Mouse (Mus musculus) kidney, postnatal 14 days (tissue): ENCODE measurements around the gene Ndufaf1.
A peak's percentile ranks its signal among the peaks of the same experiment; 100 is the strongest.
"Not testable (repeated sequence)": the region's sequence is repeated elsewhere in the genome, so short reads cannot be mapped to it uniquely, and the experiment has no call there.

Source experiments
- DNase-seq: peaks from one replicate; pipeline ENCODE4 v3.0.0; 2022; ENCODE audit warnings: mixed read lengths

The Ndufaf1 gene

DNA sequence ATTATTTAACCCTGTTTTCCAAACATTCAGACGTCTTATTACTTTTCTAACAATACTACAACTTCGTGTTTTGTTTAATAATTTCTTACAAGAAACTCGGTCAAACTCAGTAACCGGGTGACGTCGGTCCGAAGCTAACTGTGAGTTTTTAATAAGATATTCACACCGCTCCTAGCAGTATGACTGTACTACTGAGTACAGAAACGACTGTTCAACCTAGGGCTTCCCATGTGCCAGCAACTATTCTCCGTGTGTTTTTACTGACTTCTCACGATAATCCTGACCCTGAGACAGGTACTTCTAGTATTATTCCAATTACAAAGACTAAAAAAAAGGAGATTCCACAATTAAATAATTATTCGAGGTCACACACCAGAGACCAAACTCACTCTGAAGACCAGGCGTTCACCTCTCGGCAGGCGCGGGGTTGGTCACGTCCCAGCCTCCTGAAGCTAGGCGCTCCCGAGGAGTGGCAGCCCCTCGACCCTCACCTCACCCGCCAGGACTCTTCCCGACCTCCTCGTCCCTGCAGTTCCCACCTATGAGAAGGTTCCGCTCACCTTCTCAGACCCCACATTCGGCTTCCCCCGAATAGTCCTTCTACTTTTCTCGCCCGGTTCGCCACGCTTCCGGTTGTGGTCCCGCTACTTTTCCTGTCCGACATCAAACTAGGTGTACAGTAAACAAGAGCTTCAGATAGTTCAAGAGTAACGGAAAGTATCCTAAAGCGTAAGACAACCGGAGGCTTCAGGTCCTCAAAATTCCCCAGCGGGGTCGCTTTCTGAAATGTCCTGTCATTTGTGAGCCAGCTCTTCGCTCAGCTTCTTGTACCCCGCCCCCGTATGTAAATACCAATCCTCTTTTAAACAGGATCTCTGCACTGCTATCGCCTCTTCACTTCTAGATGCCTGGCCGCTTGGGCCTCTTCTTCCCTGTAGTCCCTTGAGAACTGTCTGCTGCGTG, at the start of gene Ndufaf1:
Gene Ndufaf1, minus strand, starts transcription at position 608 of the 963 bp plus-strand sequence.
- peak; percentile 86 for DNase-seq

DNA sequence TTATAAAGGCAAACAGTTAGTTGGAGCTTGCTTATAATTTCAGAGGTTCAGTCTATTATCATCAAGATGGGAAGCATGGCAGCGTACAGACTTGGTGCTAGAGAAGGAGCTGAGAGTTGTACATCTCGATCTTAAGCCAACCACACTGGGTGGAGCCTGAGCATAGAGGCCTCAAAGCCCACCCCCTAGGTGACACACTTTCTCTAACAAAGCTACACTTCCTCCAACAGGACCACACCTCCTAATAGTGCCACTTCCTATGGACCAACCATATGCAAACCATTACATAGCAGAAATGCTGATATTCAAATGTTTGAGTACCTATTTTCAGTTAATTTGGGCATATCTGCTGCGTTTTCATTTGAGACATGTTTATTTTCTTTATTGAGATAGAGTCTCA, 47.4 kb upstream of the Ndufaf1 start:
- DNase-seq = no peak

DNA sequence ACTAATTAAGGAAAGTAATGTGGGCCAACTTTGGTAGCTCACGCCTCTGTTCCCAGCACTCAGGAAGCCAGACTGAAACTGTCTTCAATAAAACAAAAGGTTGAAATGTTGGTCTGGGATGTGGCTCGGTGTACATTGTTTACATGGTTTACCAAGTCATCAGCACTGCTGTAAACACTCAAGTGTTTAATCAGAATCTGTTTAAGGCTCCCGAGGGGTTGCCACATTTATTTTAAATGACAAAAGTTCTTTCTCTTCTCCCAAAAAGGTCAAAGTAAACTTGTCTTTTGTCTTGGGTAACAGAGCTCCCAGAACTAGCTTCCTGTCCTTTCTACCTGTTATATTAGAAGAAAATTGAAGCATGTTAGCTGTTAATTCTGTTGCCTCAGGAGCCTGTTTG, 45.0 kb upstream of the Ndufaf1 start:
- DNase-seq = no peak

DNA sequence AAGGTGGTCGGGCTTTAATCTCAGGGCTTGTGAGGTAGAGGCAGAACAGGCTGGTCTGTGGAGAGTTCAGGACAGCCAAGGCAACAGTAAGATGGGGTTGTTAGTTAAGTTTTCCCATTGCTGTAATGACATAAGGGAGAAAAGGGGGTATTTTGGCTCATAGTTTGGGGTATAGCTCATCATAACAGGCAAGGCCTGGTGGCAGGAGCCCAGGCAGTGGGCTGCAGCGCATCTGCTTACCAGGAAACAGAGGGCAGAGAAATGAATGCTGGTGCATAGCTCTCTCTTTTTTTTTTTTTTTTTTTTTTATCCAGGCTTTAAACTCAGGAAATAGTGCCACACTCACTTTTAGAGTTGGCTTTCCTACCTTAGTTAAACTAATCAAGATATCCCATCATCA, 40.5 kb upstream of the Ndufaf1 start:
- DNase-seq = no peak

DNA sequence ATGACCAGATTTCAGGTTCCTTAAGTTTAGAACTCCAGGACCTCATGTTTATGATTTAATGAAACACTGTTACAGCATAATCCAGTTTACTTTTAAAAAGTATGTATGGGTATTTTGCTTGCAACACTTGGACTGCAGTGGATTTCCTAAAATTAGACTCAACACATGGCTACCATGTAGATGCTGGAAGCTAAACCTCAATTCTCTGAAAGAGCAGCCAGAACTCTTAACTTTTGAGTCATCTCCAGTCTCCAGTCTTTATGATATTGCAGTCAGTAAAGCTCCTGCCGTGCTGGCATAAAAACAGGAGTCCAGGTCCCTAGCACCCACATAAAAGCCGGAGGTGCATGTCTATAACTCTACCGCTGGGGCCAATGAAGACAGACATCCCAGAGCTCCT, 37.3 kb upstream of the Ndufaf1 start:
- DNase-seq = no peak

DNA sequence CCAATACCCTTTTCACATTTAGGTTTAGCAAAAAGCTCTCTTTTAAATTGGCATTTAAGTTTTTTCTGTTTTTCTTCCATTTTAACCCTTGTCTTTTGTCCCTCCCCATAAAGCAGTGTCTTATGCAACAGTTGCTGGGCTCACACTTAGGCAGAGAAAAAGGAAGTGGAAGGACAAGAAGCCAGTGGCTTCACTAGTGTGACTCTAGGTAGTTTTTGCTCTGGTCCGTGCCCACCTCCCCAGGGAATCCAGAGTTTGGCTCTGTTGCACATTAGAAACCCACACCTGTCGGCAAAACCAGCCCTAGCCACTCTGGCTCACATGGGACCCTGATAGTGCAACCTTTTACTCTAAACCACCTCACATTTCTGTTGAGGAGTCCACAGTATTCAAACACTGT, 35.8 kb upstream of the Ndufaf1 start:
- DNase-seq = no peak

DNA sequence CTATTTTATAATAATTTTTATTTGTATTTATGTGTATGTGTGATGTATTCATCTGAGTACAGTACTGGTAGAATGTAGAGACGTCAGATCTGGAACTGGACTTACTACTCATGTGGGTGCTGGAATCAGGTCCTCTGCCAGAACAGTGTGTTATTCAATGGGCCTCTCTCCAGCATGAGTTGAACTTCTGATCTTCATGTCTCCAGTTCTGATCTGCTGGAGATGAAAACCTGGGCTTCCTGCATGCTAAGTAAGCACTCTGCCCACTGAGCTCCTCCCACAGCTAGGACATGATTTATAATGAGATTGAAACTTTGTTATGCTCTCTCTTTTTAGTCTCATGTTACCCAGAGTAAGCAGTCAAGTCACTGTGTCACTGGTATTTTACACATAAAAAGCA, 33.5 kb upstream of the Ndufaf1 start:
- DNase-seq = peak; percentile 4

DNA sequence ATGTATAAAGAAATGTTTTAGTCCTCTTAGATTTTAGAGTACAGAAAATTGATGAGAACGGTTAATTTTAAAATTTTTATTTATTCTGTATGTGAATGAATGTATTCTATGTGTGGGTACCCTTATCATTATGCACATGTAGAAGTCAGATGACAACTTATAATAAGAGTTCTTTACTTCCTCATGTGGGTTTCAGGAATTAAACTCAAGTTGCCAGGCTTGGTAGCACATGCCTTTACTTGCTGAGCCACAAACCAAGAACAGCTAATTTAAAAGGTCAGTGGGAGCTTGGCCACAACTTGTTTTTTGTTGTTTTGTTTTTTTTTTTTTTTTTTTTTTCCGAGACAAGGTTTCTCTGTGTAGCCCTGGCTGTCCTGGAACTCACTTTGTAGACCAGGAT, 32.2 kb upstream of the Ndufaf1 start:
- no peak for DNase-seq

DNA sequence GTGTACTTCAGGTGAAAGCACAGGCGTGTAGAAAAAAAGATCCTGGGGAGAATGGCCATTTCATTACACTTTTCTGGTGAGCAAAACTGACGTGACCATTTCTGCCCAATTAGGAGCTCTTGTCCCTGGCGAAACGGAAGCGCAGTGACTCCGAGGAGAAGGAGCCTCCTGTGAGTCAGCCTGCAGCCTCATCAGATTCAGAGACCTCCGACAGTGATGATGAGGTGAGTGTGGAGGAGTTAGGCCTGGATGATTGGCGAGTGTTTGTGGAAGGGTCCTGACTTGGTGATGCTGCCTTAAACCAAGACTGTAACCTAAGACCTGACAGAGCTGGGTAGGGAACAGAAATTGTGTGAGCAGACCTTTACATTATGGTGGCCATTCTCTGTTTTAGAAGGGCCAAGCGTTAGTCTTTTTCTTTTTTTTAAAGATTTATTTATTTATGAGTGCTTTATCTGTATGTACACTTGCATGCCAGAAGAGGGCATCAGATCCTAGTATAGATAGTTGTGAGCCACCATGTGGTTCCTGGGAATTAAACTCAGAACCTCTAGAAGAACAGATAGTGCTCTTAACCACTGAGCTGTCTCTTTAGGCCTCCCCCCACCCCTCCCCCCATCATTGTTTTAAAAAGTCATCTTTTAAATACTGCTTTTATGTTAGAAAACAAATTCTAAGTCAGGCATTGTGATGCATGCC, 29.5 kb upstream of the Ndufaf1 start:
- DNase-seq = no peak

DNA sequence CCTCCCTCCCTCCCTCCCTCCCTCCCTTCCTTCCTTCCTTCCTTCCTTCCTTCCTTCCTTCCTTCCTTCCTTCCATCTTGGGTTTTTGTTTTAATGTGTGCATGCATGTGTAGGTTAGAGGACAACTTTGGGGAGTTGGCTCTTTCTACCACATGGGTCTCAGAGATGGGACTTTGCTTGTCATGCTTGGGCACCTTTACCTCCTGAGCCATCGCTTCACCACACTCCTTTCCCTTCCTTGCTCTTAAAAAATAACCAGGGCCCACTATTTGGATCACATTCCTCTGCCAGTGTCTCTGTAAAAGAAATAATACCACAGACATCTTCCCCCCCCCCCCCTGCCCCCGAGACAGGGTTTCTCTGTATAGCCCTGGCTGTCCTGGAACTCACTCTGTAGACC, 21.1 kb upstream of the Ndufaf1 start:
- peak; percentile 42 for DNase-seq

DNA sequence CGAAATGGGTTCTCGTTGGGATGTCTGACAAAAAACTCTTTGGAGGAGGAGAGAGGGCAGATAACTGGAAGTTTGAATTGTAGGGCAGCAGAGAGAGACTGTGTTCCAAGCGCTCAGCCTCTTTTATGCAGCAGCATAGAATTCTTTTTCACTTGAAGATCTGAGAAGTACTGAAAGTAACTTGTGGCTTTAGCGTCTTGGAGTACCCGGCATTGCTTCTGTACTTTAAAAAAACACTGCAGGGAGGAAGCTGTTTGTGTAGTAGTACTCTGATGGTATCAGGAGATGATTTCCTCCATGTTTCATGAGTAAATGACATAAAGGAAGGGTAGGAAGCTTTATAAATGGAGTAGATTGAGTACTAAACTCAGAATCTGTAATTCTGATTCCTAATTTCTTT, 13.2 kb upstream of the Ndufaf1 start:
- DNase-seq = no peak

DNA sequence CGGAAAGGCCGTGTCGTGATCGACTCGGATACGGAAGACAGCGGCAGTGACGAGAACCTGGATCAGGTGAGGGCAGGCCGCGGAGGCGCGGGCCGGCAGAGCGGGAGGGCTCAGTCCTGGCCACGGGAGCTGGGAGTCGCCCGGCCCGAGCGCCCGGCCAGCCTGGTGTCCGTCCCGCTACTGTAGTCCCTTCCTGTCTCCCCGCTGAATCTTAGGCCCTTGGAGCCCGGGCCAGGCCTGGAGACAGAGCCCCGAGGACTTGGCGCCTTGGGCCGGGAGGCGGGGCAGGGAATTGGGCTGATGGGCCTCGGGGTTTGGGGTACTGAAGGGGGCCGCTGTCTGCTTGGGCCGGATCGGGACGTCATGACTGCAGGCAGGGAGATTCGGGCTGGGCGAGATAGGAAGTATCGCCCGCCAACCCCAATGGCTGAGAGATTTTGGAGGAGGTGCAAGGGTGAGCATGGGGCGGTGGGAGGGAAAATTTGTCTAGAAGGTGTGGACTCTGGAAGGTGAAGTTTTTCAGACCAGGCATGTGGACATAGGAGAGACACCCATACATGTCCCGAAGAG, 12.7 kb upstream of the Ndufaf1 start:
- DNase-seq = no peak

DNA sequence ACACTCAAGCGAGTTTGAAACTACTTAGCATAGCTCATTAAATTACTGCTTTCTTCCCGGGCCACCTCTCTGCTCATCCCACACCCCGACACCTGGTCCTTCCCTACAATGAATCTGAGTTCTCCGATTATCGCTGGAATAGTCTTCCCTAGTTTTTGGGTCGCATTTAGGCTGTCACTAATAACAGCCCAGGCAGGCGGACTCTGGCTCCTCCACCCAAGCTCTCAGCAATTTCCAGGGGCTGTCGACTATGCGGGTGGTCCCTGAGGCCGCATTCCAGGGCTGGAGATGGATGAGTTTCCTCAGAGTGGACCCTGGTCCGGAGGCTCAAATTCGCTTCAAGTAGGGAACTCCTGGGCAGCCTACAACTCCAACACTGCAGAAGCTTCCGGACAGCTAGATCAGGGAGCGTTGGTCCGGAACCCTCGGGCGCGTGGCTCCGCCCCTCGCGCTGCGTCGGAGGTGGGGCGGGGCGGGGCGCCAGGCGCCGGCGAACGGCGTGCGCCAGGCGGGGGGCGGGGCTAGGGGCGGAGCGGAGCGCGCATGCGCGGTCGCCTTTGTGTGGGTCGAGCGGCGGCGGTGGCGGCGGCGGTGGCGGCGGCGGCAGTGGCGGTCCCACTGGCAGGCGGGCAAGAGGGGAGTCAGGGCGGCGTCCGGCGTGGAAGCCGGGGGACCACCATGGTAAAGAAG, 12.0 kb upstream of the Ndufaf1 start, which contains the start of gene Rtf1:
Gene Rtf1, plus strand, starts transcription at position 544 of the 690 bp plus-strand sequence.
- DNase-seq = peak; percentile 98

DNA sequence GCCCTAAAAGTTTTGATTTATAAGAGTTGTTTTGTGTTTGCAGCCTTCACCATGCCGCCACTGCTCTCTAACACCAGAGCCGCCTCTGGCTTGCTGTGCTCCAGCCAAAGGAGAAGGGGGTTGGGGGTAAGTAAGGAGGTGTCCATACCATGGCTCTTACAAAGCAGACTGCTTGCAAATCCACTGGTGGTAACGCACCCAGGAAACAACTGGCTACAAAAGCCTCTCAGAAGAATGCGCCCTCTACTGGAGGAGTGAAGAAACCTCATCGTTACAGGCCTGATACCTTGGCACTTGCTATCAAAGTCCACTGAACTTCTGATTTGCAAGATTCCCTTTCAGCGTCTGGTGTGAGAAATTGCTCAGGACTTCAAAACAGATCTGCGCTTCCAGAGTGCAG, 6.4 kb upstream of the Ndufaf1 start:
- DNase-seq = peak; percentile 3

DNA sequence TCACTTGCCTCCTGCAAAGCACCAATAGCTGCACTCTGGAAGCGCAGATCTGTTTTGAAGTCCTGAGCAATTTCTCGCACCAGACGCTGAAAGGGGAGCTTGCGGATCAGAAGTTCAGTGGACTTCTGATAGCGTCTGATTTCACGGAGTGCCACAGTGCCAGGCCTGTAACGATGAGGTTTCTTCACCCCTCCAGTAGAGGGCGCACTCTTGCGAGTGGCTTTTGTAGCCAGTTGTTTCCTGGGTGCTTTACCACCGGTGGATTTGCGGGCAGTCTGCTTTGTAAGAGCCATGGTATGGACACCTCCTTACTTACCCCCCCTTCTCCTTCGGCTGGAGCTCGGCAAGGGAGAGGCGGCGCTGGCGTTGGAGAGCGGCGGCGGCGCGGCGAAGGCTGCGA, 3.1 kb upstream of the Ndufaf1 start:
- DNase-seq = not testable (repeated sequence)

DNA sequence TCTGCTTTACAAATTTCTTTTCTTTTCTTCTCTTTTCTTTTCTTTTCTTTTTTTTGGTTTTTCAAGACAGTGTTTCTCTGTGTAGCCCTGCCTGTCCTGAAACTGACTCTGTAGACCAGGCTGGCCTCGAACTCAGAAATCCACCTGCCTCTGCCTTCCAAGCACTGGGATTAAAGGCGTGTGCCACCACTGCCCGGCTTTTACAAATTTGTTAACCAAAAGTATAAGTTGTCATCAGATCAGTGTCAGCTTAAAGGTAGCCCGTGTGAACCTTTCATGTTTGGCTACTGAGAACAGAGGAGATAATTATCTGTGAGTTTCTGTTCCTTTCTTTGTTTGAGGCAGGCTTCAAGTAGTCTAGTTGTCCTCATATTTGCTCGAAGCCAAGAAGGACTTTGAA, 18.4 kb downstream of the Ndufaf1 start:
- no peak for DNase-seq

DNA sequence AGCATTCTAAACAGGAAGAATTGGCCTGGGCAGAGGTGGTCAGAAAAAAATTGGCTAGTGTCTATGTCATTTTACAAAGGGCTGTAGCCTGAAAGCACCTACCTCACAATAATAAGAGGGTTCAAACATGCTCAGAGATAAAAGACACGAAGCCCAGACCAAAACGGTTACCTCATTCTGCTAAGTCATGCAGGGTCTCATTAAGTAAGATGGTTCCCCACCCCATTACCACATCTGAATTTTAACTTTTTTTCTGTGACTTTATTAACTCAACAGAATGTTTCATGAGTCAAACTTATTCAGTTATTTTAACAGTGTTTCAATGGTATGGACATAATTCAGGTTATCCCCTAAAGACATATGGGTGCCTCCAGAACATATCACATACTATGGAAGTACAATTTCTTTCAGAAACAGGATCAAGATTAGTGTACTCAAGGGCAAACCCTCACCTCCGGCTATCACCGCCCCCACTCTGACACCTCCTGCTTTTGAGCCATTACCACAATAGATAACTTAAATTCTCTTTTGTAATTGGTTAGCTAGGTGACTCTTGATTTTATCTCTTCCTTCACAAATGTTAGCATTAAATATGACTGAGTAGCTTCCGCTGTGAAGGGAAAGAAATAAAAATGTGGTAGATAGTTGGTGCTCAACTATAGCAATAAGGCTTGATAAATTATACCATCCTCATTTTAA, 21.3 kb downstream of the Ndufaf1 start:
- DNase-seq = no peak

DNA sequence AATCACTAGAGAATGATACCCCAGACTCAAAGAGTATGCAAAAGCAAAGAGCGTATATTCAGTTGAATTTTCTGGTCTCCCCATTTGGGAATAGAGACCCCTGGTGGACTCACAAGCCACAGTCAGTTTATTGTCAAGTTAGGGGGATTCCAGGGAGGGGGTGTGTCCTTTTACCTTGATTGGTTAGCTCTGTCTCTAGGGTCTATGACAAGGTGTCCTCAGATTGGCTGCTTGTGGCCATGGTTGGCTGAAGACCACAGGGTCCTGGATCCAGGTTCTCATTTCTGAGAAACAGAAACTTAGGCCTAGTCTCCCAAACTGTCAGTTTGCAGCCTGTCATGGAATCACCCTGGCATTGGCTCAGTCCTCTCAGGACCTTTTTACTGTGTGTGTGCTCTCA, 25.8 kb downstream of the Ndufaf1 start:
- DNase-seq = no peak

DNA sequence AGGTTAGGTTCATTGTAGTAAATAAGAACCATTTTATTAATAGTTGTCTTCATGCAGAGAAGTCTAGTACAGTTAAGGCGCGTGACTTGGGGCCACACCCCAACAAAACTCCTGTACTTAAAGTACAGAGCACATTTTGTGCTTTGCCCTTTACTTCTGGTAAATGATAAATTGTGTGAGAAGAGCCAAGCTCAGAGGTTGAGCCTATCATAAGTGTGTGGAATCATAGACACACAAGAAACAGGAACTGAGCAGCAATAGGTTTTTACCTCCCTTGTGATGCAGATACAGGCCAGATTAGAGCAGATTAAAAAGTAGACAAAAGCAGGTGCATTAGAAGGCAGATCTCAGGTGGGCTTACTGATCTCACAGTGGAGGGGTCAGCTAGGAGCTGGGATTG, 41.3 kb downstream of the Ndufaf1 start:
- no peak for DNase-seq

DNA sequence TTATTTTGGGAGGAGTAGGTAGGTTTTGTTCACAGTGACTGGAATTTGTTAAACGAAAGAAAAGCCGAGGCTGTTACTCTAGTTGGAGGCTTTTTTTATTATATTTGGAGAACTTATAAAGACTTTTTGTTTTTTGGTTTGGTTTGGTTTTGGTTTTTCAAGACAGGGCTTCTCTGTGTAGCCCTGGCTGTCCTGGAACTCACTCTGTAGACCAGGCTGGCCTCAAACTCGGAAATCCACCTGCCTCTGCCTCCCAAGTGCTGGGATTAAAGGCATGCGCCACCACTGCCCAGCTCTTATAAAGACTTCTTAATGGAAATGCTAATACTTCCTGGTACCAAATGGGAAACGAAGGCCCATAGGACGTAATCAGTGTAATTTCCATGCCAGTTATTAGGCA, 43.6 kb downstream of the Ndufaf1 start:
- not testable (repeated sequence) for DNase-seq

DNA sequence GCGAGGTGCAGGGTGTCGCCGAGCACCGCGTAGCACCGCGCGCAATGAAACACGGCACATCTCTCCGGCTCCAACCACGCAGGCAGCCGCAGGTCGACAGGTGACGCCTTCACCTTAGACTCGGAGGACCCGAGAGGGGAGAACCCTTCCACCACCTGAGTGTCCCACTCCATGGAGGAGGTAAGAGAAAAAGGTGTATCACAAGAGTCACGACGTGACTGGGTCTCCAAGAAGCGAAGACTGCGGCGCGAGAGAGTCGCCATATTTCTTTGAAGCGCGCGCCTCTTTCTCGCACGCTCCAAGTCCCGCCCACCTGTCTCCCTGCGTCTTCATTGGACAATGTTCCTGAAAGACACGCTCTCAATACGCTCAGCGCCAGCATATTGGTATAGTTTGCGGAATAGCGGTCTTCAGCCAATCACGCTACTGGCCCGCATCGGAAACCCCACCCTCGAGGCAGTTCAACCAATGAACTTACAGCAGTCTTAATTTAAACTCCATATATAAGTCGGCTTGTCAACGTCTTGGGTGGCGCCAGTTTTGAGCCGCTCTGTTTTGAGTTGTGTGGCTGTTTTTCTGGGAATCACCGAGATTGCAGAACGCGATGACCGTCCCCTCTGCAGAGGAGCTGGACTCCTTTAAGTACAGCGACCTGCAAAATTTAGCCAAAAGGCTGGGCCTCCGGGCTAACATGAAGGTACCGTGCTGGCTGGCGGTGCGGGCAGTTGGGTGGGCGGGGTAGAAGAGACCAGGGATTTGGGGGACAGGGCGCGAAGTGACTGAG, 44.2 kb downstream of the Ndufaf1 start, which contains the start of the genes Nusap1 and Oip5:
Gene Nusap1, plus strand, starts transcription at position 100 of the 784 bp plus-strand sequence.
Gene Oip5, minus strand, starts transcription at position 271 of the 784 bp plus-strand sequence.
- DNase-seq = peak; percentile 96
